Mouse (Mus musculus) kidney, adult 9 months (tissue): ENCODE measurements around the gene Rpl13a.
"Not testable (repeated sequence)": the region's sequence is repeated elsewhere in the genome, so short reads cannot be mapped to it uniquely, and the experiment has no call there.

ENCODE experiments used
- DNase-seq: peaks from one replicate; pipeline ENCODE4 v3.0.0; 2022

The Rpl13a gene

DNA sequence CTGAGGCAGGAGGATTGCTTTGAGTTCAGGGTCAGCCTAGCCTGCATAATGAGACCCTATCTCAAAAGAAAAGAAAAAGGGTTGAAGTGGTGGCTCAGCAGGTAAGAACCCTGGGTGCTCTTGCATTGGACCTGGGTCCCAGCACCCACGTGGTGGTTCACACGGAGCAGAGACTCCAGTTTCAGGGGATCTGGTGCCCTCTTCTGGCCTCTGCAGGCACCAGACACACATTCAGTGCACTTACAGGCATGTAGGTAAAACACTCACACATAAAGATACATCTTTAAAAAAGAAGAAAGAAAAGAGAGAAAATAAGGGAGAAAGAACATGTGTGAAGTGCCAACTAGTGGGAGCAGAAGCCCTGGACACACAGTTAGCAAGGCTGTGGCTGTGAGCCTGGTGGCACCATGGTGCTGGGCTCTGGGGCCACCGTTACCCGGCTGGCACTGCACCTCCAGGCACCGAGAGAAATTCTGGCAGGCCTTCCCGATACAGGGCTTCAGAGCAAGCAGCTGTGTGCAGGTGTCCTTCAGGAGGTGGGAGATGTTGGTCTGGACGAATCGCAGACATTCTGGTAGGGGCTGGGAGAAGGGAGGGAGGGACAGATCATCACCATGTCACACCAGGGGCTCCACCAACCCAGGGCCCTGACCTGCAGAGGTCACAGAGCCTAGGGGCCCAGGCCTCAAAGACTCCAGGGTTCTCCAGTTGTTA, 5.0 kb upstream of the Rpl13a start:
- no peak for DNase-seq

DNA sequence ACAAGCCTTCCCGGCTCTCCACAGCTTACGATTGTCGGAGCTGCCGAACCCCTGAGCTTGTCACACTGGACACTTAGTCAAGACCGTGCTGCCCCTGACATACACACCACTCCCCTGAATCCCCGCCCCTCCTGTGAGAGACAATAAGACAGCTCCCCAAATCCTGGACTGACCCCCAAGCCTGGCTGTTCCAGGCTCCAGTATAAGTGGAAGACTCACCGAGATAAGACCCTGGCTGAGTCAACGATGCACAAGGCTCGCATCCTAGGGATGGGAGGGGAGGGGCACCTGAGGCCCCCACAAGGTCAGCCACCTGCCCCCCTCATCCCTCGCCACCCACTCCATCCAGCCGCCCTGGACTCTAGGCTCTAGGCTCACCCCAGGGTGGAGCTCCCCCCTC, 3.3 kb upstream of the Rpl13a start:
- no peak for DNase-seq

GRCm38 (mm10) chr7:45129776-45130512, 1.4 kb upstream of the Rpl13a start:
- DNase-seq, result no peak

DNA sequence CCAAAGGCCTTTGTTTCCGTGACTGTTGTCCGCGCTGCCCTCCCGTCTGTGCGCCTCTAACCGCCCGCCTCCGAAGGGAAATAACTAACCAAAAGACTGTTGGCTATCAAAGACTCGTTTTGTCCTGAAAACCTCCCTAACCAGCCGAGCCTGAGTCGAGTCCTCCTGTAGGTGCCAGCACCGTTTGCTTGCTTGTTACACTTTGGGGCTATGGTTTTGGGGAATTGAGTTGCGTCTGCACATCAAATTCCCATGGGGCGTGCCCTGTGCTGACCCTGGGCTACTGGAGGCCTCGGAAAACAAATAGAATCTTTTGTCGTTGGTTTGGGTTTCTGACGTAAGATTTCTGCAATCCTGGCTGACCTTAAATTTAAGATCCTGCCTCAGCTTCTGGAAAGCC, 757 bp upstream of the Rpl13a start:
- no peak for DNase-seq

DNA sequence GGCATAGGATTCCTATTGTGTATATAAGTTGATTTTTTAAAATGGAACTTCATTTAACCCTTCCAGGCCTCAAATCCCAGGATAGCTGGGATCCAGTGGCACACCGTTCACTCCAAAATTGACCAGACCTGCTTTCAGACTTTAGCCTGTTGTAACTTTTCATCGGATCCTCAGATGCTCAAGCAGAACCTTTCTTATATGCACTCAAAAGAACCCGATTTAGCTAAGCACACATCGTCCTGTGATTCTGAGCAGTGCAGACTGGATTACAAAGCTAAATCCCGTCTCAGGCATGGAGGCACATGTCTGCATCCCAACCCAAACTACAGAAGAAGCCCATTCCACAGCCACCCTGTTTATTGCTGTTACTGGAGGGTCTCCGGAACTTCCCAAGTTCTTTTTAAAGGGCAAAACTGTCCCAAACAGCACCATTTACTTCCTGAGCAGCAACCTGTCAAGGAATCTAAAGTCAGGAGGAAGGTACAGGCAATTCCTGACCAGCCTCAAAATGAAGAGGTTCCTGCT, 799 bp downstream of the Rpl13a start:
- no peak for DNase-seq

- DNase-seq, result no peak
These were observed 1.5 kb downstream of the Rpl13a start for GRCm38 (mm10) chr7:45126844-45127699.

GRCm38 (mm10) chr7:45126147-45126843, 2.3 kb downstream of the Rpl13a start:
- no peak for DNase-seq

GRCm38 (mm10) chr7:45125649-45126048, 2.9 kb downstream of the Rpl13a start:
- DNase-seq, result not testable (repeated sequence)

- DNase-seq, result no peak
These were observed 3.4 kb downstream of the Rpl13a start for GRCm38 (mm10) chr7:45125144-45125600.

DNA sequence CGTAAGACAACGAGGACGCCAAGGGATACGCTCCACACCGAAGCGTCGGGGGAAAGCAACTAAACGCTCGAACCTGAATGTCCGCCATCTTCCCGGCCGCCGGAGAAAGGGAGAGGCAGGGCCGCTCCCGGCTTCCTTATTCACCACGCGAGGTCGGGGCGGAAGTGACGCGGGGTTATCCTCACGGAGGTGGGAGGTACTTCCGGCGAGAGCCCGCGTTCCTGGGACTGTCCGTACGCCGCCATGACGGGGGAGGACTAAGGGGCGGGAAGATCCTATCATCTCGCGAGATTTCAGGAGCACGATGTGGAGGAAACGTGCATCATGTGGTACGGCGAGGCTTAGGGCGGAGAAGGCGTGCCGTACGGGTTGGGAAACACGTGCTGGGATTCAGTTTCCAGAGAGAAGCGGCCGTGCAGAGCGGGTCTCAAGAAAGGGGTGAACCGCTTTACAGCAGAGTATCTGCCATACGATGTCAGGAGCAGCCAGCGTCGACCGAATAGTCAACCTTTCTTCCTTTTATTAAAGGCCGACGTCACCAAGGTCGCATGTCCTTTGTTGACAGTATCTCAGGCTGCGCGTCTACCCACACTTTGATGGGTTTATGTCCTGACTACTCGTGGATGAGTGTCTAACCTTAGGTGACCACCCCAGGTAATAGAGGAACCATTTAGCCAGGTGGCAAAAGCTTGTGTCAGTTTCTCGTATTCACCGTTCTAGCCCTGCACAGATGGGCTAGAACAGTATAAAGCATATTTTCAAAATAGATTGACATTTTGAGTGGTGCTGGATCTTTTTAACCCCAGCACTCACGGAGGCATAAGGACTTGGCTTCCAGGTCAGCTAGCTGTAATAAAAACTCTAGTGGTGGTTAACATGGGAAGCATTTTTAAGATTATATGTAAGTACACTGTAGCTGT, 4.1 kb downstream of the Rpl13a start, which contains the start of gene Rps11:
Rps11 (minus strand) TSS at position 216 of the 920 bp plus-strand sequence.
- DNase-seq, result peak; percentile 99

- DNase-seq, result no peak
These were observed 5.4 kb downstream of the Rpl13a start for GRCm38 (mm10) chr7:45123186-45123570.

DNA sequence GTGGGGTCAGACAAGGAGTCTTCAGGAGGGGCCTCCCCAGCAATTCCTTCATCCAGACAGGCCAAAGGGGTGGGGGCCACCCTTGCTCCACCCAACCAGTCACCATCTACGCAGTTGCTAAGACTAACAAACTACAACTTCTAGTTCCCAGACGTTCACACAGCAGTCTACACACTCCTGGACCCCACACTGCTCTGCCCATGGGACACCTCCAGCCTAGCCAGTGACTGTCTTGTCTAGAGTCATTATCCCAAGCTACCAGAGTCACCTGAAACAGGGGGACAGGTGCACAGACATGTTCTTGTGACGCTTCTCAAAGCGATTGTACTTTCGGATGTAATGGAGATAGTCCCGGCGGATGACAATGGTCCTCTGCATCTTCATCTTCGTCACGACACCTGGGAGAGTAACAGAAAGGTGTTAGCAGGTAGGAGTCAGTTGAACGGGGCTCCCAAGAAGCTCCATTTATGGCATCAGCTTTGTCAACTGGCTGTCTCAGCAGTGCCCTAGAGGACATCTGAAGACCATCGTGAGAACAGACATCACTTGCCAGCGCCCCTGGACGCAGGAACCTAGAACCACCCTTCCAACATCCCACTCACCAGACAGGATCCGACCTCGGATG, 5.9 kb downstream of the Rpl13a start:
- no peak for DNase-seq

DNA sequence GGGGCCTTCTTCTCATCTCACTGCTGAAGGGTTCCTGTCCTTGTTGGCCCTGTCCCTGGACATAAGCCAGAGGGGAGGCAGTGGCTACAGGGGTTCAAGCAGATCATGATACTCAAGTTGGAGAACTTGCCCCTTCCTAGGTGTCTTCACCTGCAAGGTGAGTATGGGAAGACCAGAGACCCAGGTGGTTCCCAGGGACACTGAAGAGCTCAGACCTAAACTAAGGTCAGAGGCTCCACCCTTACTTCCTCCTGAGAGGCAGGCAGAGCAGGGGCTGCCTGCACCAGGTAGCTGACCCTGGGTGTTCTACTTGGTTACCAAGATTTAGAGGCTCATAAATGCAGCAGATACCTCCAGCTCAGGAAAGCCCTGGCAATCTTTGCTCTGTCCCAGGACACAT, 6.6 kb downstream of the Rpl13a start:
- no peak for DNase-seq

DNA sequence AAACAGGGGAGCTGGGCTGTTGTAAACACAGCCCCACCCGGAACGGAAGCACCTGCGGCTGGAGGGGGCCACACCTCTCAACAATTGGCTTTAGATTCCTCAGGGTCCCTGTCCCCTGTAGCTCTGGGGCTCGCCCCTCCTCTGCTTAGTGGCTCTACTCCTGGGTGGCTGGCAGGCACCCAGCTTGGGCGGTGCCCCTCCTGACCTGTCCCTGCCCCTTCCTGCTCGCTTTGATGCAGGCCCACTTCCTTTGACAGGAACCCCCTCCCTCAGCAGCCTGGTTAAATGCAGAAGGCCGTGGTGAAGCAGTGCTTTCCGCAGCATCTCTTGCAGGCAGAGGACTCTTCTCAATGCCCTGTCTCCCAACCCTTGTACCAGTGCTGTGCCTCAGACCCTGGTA, 7.2 kb downstream of the Rpl13a start:
- DNase-seq, result no peak

DNA sequence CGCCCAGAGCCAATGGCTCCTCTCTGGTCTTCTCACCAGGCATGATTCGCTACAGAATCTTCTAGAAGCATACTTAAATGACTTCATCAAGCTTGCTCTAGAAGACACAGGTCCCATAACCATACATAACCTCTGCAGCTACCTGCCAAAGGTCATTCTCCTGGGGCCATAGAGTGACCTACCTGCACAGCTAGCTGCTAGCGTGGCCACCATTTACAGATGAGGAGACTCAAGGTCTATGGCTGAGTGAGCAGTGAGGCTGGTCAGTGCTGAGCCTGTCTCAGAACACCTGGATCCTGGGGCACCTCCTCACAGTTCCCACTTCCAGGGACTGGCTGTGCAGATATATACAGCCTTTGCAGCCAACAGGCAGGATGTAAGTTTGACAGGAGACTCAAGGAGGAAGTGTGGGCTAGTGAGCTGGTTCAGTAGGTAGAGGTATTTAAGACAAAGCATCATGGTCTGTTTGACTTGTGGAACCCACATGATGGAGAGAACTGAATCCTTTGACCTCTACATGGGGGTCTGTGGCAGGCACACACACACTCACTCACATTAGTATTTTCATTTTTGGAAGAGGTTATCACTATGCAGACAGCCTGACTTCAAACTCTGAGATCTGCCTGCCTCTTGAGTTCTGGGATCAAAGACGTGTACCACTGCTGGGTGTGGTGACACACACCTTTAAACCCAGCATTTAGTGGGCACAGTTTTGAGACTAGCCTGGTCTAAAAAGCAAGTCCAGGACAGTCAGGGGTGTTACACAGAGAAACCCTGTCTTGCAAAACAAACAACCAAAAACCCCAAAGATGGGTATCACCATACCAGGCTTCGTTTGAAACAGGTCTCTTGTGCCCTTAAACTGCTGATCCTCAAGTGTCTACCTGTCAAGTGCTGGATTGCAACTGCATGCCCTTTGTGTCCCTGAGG, 8.5 kb downstream of the Rpl13a start:
- no peak for DNase-seq

DNA sequence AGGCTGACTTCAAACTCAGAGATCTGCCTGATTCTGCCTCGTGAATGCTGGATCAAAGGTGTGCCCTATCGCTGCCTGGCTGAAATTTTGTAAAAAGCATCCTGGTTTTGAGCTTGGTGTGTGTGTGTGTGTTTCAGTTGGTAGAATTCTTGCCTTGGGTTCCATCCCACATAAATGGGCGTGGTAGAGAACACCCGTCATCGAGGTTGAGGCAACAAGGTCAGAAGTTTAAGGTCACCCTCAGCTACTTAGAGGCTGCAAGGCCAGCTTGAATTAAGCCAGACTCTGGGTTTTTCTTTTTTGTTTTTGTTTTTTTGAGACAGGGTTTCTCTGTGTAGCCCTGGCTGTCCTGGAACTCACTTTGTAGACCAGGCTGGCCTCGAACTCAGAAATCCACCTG, 10.2 kb downstream of the Rpl13a start:
- no peak for DNase-seq

DNA sequence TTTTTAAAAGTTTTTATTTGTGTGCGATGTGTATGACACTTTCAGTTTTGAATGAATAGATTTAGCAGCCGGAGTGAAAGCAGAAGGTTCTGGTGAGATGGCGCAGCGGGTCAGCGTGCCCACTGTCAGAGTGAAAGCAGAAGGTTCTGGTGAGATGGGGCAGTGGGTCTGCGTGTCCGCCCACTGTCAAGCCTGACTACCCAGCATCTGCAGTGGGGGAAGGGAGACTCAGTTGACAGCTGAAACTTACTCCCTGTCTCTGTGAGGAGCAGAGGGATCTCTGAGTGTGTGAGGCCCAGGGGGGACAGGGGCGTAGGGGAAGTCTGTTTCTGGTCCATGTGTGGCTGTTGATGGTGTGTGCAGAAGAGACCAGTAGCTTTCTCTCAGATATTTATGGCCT, 11.0 kb downstream of the Rpl13a start:
- DNase-seq, result no peak

DNA sequence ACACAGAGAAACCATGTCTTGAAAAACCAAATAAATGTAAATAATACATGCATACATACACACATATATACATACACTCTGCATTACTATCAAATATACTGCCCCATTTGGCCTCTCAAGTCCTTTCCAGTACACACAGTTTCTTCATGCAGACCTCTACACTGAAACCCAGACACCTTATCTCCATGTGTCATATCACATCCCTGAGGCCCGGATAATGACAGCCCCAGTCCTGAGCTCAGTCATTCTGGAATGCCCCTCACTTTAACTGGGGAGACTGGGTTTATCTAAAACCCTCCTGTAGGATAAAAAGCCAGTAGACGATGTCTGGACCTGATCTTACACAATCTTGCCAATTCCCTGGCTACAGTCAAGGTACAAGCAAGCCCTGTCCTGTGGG, 15.1 kb downstream of the Rpl13a start:
- no peak for DNase-seq

GRCm38 (mm10) chr7:45112529-45112928, 16.0 kb downstream of the Rpl13a start:
- DNase-seq, result no peak

GRCm38 (mm10) chr7:45111940-45112339, 16.6 kb downstream of the Rpl13a start:
- DNase-seq, result no peak
